Mouse (Mus musculus) spleen, adult 2 months (tissue): Measurements from ENCODE around the gene Chaf1a.

Source experiments
- CTCF ChIP-seq: fragments of 200-500 bp; IDR thresholded peaks from 2 replicates; pipeline ENCODE4 v1.5.1; 2011; ENCODE audit warnings: mild to moderate bottlenecking, inconsistent platforms; ENCODE audit not compliant: insufficient read depth, insufficient read length, insufficient replicate concordance; ENCODE audit errors: extremely low read depth
- POLR2A ChIP-seq: fragments of 200-500 bp; IDR thresholded peaks from 2 replicates; pipeline ENCODE4 v1.6.1; 2011; ENCODE audit warnings: low read depth, low read length, inconsistent platforms

GRCm38 (mm10) chr17:56036901-56037287, 3.3 kb upstream of the Chaf1a start:
- TF ChIP-seq CTCF (no peak), POLR2A (no peak)
